Mouse (Mus musculus): ENCODE data around the gene Anapc1.

GRCm38 (mm10) chr2:128680661-128681060, 6.5 kb downstream of the Anapc1 start:
- TF ChIP-seq EP300 (IDR thresholded peaks at IDR 0.05; ENCODE audit: insufficient read depth, low read depth, low read length) (no peak), CTCF (IDR thresholded peaks at IDR 0.05; ENCODE audit: low read depth, low read length) (no peak), POLR2A (IDR thresholded peaks at IDR 0.05; ENCODE audit: insufficient read depth, low read length) (no peak)

All from ES-Bruce4 (cell line).